Mouse (Mus musculus) liver, embryonic 16.5 days (tissue): ENCODE results near the gene Zfp704. TPM values are rescaled to one million over a fixed set of nuclear protein-coding genes. Genes with fewer than 3 reads are reported as not detected.

Experiments used
- ATAC-seq: fragments of 200-750 bp; cut with Nextera tagmentation; 2 replicates; pipeline ENCODE4 v1.8.0; 2017; ENCODE audit warnings: low read depth, mild to moderate bottlenecking, moderate number of reproducible peaks, moderate library complexity
- H3K27ac ChIP-seq: fragments of 300-500 bp; sonication (generic); 2 replicates; pipeline ENCODE4 v1.5.1; 2014; ENCODE audit warnings: mild to moderate bottlenecking, low read length
- H3K27me3 ChIP-seq: fragments of 300-500 bp; sonication (generic); 2 replicates; pipeline ENCODE4 v1.6.1; 2014; ENCODE audit warnings: low read depth, low read length, mixed read lengths; ENCODE audit not compliant: control insufficient read depth, insufficient read depth
- H3K36me3 ChIP-seq: fragments of 300-500 bp; sonication (generic); 2 replicates; pipeline ENCODE4 v1.6.1; 2014; ENCODE audit warnings: mild to moderate bottlenecking; ENCODE audit not compliant: control insufficient read depth, insufficient read depth
- H3K4me1 ChIP-seq: fragments of 300-500 bp; sonication (generic); 2 replicates; pipeline ENCODE4 v1.6.1; 2014; ENCODE audit warnings: low read depth, low read length, mixed read lengths; ENCODE audit not compliant: control insufficient read depth
- H3K4me2 ChIP-seq: fragments of 300-500 bp; sonication (generic); 2 replicates; pipeline ENCODE4 v1.6.1; 2014; ENCODE audit warnings: low read depth, low read length, mixed read lengths
- H3K4me3 ChIP-seq: fragments of 300-500 bp; sonication (generic); 2 replicates; pipeline ENCODE4 v1.5.1; 2014; ENCODE audit warnings: low read depth, mild to moderate bottlenecking, low read length
- H3K9ac ChIP-seq: fragments of 300-500 bp; sonication (generic); 2 replicates; pipeline ENCODE4 v1.6.1; 2014; ENCODE audit warnings: low read depth, low read length
- H3K9me3 ChIP-seq: fragments of 300-500 bp; sonication (generic); replicated peaks from 2 replicates; pipeline ENCODE4 v1.6.1; 2016; ENCODE audit warnings: low read length; ENCODE audit not compliant: control insufficient read depth
- WGBS: fragments of 180-500 bp; shearing (Covaris S2); extraction: QIAGEN DNeasy Blood & Tissue Kit; methylation state at CpG from one replicate; pipeline ENCODE4 v1.1.7; 2014; ENCODE audit not compliant: insufficient replicate concordance; 5-methylcytosine and 5-hydroxymethylcytosine counted together
- polyA plus RNA-seq: library from polyadenylated mRNA; unstranded; fragments of >200 nt; fragmentation: Nextera tagmentation; extraction: Ambion mirVana; gene quantifications from 2 replicates; pipeline ENCODE4 v1.2.1, GENCODE M21; 2015

The Zfp704 gene
- polyA plus RNA-seq, 1 experiment from 2014 or later: 0.97 TPM

GRCm38 (mm10) chr3:9603866-9604265, 6.0 kb downstream of the Zfp704 start:
- H3K9ac ChIP-seq: no peak overlapping the region
- no peaks in the 10 kb centered on the region for H3K9me3 ChIP-seq
- H3K4me1 ChIP-seq: peaks cover 9% of the 10 kb centered on the region
- ATAC-seq: no peak
- no peaks in the 10 kb centered on the region for H3K36me3 ChIP-seq
- 78% methylated on average over 4 of the region's 4 CpGs for WGBS
- H3K4me3 ChIP-seq: no peak overlapping the region
- H3K27ac ChIP-seq: no peak overlapping the region
- peaks cover under 1% of the 10 kb centered on the region; the same call in 1 of the 2 replicates for H3K27me3 ChIP-seq
- no peak overlapping the region for H3K4me2 ChIP-seq

GRCm38 (mm10) chr3:9600577-9600976, 9.3 kb downstream of the Zfp704 start:
- Histone ChIP-seq H3K4me2 (no peak overlapping the region), H3K27ac (no peak overlapping the region), H3K4me3 (no peak overlapping the region), H3K27me3 (no peaks in the 10 kb centered on the region), H3K4me1 (no peaks in the 10 kb centered on the region; the same call in 1 of the 2 replicates), H3K9ac (no peak overlapping the region), H3K36me3 (no peaks in the 10 kb centered on the region), H3K9me3 (no peaks in the 10 kb centered on the region)
- WGBS: 44% methylated on average over 6 of the region's 6 CpGs
- ATAC-seq: peak; percentile 33; the same call in 1 of the 2 replicates

- no peak overlapping the region for H3K9ac ChIP-seq
- H3K4me1 ChIP-seq: no peaks in the 10 kb centered on the region; the same call in 1 of the 2 replicates
- peak; percentile 63 for ATAC-seq
- H3K27ac ChIP-seq: no peak overlapping the region
- H3K36me3 ChIP-seq: no peaks in the 10 kb centered on the region
- H3K27me3 ChIP-seq: no peaks in the 10 kb centered on the region
- 65% methylated on average over 11 of the region's 11 CpGs for WGBS
- no peak overlapping the region for H3K4me2 ChIP-seq
- no peaks in the 10 kb centered on the region for H3K9me3 ChIP-seq
- no peak overlapping the region for H3K4me3 ChIP-seq
Measured at GRCm38 (mm10) chr3:9599738-9600410, 10.0 kb downstream of the Zfp704 start.

GRCm38 (mm10) chr3:9598061-9598460, 11.8 kb downstream of the Zfp704 start:
- Histone ChIP-seq H3K9ac (no peak overlapping the region), H3K4me2 (no peak overlapping the region), H3K27ac (no peak overlapping the region), H3K27me3 (no peaks in the 10 kb centered on the region), H3K9me3 (no peaks in the 10 kb centered on the region), H3K4me3 (no peak overlapping the region), H3K4me1 (no peaks in the 10 kb centered on the region; the same call in 1 of the 2 replicates), H3K36me3 (no peaks in the 10 kb centered on the region)
- 57% methylated on average over 3 of the region's 3 CpGs for WGBS
- no peak for ATAC-seq

- no peak for ATAC-seq
- Histone ChIP-seq H3K4me1 (no peaks in the 10 kb centered on the region; the same call in 1 of the 2 replicates), H3K9me3 (no peaks in the 10 kb centered on the region), H3K27ac (no peak overlapping the region), H3K36me3 (no peaks in the 10 kb centered on the region), H3K4me2 (no peak overlapping the region), H3K9ac (no peak overlapping the region), H3K27me3 (no peaks in the 10 kb centered on the region), H3K4me3 (no peak overlapping the region)
- WGBS: 49% methylated on average over 7 of the region's 7 CpGs
Measured at GRCm38 (mm10) chr3:9594457-9594856, 15.4 kb downstream of the Zfp704 start.

GRCm38 (mm10) chr3:9593832-9594231, 16.1 kb downstream of the Zfp704 start:
- Histone ChIP-seq H3K27ac (no peak overlapping the region), H3K4me1 (no peaks in the 10 kb centered on the region; the same call in 1 of the 2 replicates), H3K9me3 (no peaks in the 10 kb centered on the region), H3K4me3 (no peak overlapping the region), H3K36me3 (no peaks in the 10 kb centered on the region), H3K9ac (no peak overlapping the region), H3K4me2 (no peak overlapping the region), H3K27me3 (no peaks in the 10 kb centered on the region)
- ATAC-seq: no peak
- WGBS: 45% methylated on average over 2 of the region's 2 CpGs

- Histone ChIP-seq H3K4me1 (no peaks in the 10 kb centered on the region), H3K9ac (no peak overlapping the region), H3K9me3 (no peaks in the 10 kb centered on the region), H3K27me3 (no peaks in the 10 kb centered on the region), H3K36me3 (no peaks in the 10 kb centered on the region), H3K4me3 (no peak overlapping the region), H3K27ac (no peak overlapping the region), H3K4me2 (no peak overlapping the region)
- WGBS: 80% methylated on average over 8 of the region's 8 CpGs
- no peak for ATAC-seq
Measured at GRCm38 (mm10) chr3:9591416-9592110, 18.3 kb downstream of the Zfp704 start.

- no peak for ATAC-seq
- H3K4me1 ChIP-seq: peaks cover 8% of the 10 kb centered on the region
- H3K27me3 ChIP-seq: no peaks in the 10 kb centered on the region
- H3K4me2 ChIP-seq: no peak overlapping the region
- H3K36me3 ChIP-seq: no peaks in the 10 kb centered on the region
- H3K4me3 ChIP-seq: no peak overlapping the region
- H3K27ac ChIP-seq: no peak overlapping the region
- H3K9me3 ChIP-seq: no peaks in the 10 kb centered on the region
- H3K9ac ChIP-seq: no peak overlapping the region
- 75% methylated on average over 4 of the region's 4 CpGs for whole genome bisulfite sequencing
Measured at GRCm38 (mm10) chr3:9588635-9589034, 21.2 kb downstream of the Zfp704 start.

- ATAC-seq: no peak
Measured at GRCm38 (mm10) chr3:9587304-9587703, 22.6 kb downstream of the Zfp704 start.

More at GRCm38 (mm10) chr3:9587304-9587703, 22.6 kb downstream of the Zfp704 start:
- H3K9me3 ChIP-seq: no peaks in the 10 kb centered on the region
- no peak overlapping the region for H3K4me2 ChIP-seq
- no peak overlapping the region for H3K27ac ChIP-seq
- H3K9ac ChIP-seq: no peak overlapping the region
- 78% methylated on average over 7 of the region's 7 CpGs for WGBS
- H3K4me3 ChIP-seq: no peak overlapping the region
- no peaks in the 10 kb centered on the region for H3K36me3 ChIP-seq
- H3K4me1 ChIP-seq: peaks cover 21% of the 10 kb centered on the region
- no peaks in the 10 kb centered on the region for H3K27me3 ChIP-seq
